In the genomic region with DNA sequence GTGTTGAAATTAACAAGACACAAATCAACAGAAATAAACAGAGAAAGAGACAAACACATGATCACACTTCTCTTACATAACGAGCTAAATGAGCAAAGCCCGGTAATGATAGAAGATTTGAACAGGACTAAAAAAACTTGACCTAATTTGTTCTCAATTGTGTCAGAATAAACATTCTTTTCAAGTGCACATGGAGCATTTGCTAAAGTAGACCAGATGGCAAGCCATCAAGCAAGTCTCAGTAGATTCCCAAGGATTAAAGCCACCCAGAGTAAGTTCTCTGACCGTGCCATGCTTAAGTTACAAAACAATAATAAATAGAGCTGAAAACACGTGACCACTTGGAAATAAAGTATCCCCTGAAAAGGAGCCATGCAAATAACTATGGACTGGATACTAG, we compare ENCODE assay signal across 28 mouse cellular contexts.
"Had no signal": no experiment of that assay in that cellular context is flagged by ENCODE, and none has a peak within 500 bp of the region (broad histone marks: within the 10 kb centered on the region; RNA-seq: fewer than 3 reads in every experiment).

No protein-coding gene starts in this region.

- H3K9ac ChIP-seq: heart, embryonic 13.5 days; heart, embryonic 15.5 days; hindbrain, embryonic 12.5 days; hindbrain, embryonic 14.5 days; intestine, embryonic 15.5 days; limb, embryonic 12.5 days; liver, embryonic 13.5 days had no signal

- H3K4me2 ChIP-seq: heart, embryonic 11.5 days; heart, embryonic 13.5 days; heart, embryonic 15.5 days; hindbrain, embryonic 12.5 days; hindbrain, embryonic 14.5 days; intestine, embryonic 15.5 days; limb, embryonic 12.5 days; liver, embryonic 11.5 days; liver, embryonic 13.5 days had no signal

- H3K4me1 ChIP-seq: heart, embryonic 13.5 days; heart, embryonic 15.5 days; intestine, embryonic 15.5 days; limb, embryonic 12.5 days; liver, embryonic 13.5 days had no signal

- H3K9me3 ChIP-seq: heart, embryonic 13.5 days; heart, embryonic 15.5 days; hindbrain, embryonic 10.5 days; hindbrain, embryonic 12.5 days; intestine, embryonic 15.5 days; limb, embryonic 10.5 days; limb, embryonic 12.5 days; liver, embryonic 13.5 days had no signal

- H3K36me3 ChIP-seq: heart, embryonic 13.5 days; heart, embryonic 15.5 days; hindbrain, embryonic 10.5 days; hindbrain, embryonic 12.5 days; intestine, embryonic 15.5 days; limb, embryonic 10.5 days; limb, embryonic 12.5 days; liver, embryonic 13.5 days had no signal

- H3K27ac ChIP-seq: gastrocnemius, adult 2 months; heart, adult 2 months; heart, embryonic 13.5 days; heart, embryonic 15.5 days; hindbrain, embryonic 10.5 days; hindbrain, embryonic 12.5 days; hindbrain, embryonic 14.5 days; intestine, embryonic 15.5 days; layer of hippocampus, adult 2 months; left cerebral cortex, adult 2 months; limb, embryonic 10.5 days; limb, embryonic 12.5 days; liver, embryonic 13.5 days had no signal

- H3K27me3 ChIP-seq: heart, embryonic 13.5 days; heart, embryonic 15.5 days; hindbrain, embryonic 12.5 days; intestine, embryonic 15.5 days; liver, embryonic 13.5 days had no signal

- H3K4me3 ChIP-seq: gastrocnemius, adult 2 months; heart, adult 2 months; heart, embryonic 13.5 days; heart, embryonic 15.5 days; hindbrain, embryonic 10.5 days; hindbrain, embryonic 12.5 days; intestine, embryonic 15.5 days; layer of hippocampus, adult 2 months; left cerebral cortex, adult 2 months; limb, embryonic 10.5 days; limb, embryonic 12.5 days; liver, embryonic 13.5 days had no signal

- ATAC-seq: hindbrain, embryonic 16.5 days; inflammation-experienced regulatory T-cells, adult 6 months; intestine, embryonic 15.5 days; intestine, postnatal 0 days had no signal

- DNase-seq: gastrocnemius, adult 2 months; gastrocnemius, postnatal 10 days; gastrocnemius, postnatal 25 days; heart, adult 2 months; heart, postnatal 14 days; heart, postnatal 4 days; kidney, adult 2 months; kidney, adult 9 months; kidney, postnatal 10 days; kidney, postnatal 25 days; kidney, postnatal 4 days; liver; liver, embryonic 13.5 days had no signal
